Mouse (Mus musculus): ENCODE measurements around the gene F13a1. TPM values are rescaled to one million over a fixed set of nuclear protein-coding genes. Genes with fewer than 3 reads are reported as not detected.

The F13a1 gene
- under 1 TPM in 1 of 2 experiments, not detected in 1; 0.02 TPM for polyA plus RNA-seq (2012; fragmentation: generic; extraction: Trizol)

GRCm38 (mm10) chr13:37050126-37050525 lies at the start of gene F13a1:
F13a1 (minus strand) TSS chr13:37050244.

